8 mouse cellular contexts compared by ENCODE assay signal in the genomic region with DNA sequence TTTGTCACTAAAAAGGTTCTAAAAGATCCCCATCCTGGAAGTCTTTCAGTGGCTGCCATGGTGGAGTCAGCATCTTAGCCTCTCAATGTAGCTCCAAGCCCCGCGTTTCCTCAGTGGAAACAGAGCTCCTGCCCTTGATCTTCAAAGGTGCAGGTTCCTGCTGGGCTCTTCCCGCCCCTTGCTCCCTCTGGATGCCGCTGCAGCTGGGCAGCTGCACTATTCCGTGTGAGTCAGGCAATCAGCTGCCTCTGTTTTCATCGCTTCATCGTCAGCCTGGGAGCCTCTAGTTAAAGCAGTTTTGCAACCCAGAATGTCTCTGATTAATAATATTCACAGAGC. TPM values are rescaled to one million over a fixed set of nuclear protein-coding genes. Genes with fewer than 3 reads are reported as not detected.
DNase-seq lines count a peak whose midpoint lies in the region; ATAC-seq lines count a peak whose summit lies in the region.

No protein-coding gene starts in this region.

- peaks cover 15 to 19% of the 10 kb centered on the region in 2 experiments for H3K4me1 ChIP-seq in heart, embryonic 14.5 days (ENCODE audit: control insufficient read depth in 2 of 2, insufficient read depth in 2 of 2, low read length in 2 of 2)

- ATAC-seq in heart, embryonic 14.5 days (ENCODE audit: insufficient number of reproducible peaks, insufficient read depth, low FRiP score, low read depth): no peak

- peak; percentile 17 to 35 for DNase-seq in kidney, postnatal 36 days
- no peak for DNase-seq in kidney, postnatal 14 days
- DNase-seq in ZHBTc4 (ENCODE audit: low read depth, low spot score): peak; percentile 38
- DNase-seq in embryo, embryonic 10.5 days (ENCODE audit: low spot score): no peak
- DNase-seq in spleen, postnatal 14 days (ENCODE audit: low spot score in 2 of 2): no peak
- DNase-seq in embryo, embryonic 11 days: no peak

- H3K4me2 ChIP-seq in heart, embryonic 14.5 days (ENCODE audit: low read length): peak overlapping the region; percentile 55

- peak overlapping the region; percentile 34; the same call in 1 of the 2 replicates for H3K9ac ChIP-seq in heart, embryonic 14.5 days (ENCODE audit: low read length)

- no peaks in the 10 kb centered on the region for H3K79me2 ChIP-seq in macrophage (ENCODE audit: inconsistent target)

- WGBS in heart, embryonic 14.5 days: 14% methylated on average over 7 of the region's 7 CpGs
- 25% methylated on average over 7 of the region's 7 CpGs for WGBS in macrophage (ENCODE audit: missing documents)

- H3K4me3 ChIP-seq in heart, embryonic 14.5 days (ENCODE audit: control insufficient read depth in 1 of 2, insufficient read depth in 1 of 2, low read depth in 1 of 2, low read length in 2 of 2): 0 out of 4 replicates have a peak overlapping the region, but pooled peaks of 1 of the 2 experiments have one; percentile 3
- H3K4me3 ChIP-seq in macrophage (ENCODE audit: inconsistent target): peak overlapping the region; percentile 7; the same call in 1 of the 2 replicates

- 0 out of 2 replicates have a peak, but pooled peaks cover 3% of the 10 kb centered on the region for H3K9me3 ChIP-seq in heart, embryonic 14.5 days (ENCODE audit: control insufficient read depth, low read length)

- no peaks in the 10 kb centered on the region for H3K36me3 ChIP-seq in heart, embryonic 14.5 days (ENCODE audit: control insufficient read depth, insufficient read depth, low read length)
- H3K36me3 ChIP-seq in macrophage (ENCODE audit: inconsistent target): no peaks in the 10 kb centered on the region

- no peak overlapping the region for H3K27ac ChIP-seq in heart, embryonic 14.5 days (replicated peaks in 1 of 2; ENCODE audit: control insufficient read depth in 1 of 2, insufficient read depth in 1 of 2, low read depth in 2 of 2, low read length in 2 of 2)
- peak overlapping the region; percentile 65 for H3K27ac ChIP-seq in macrophage

- no peaks in the 10 kb centered on the region for H3K27me3 ChIP-seq in heart, embryonic 14.5 days (ENCODE audit: control insufficient read depth, insufficient read depth, low read length)

RNA-seq across cellular contexts. Expression of a gene that starts 34.9 kb away (rescaled TPM):
- 2.1 and 2.6 TPM in 2 replicates for polyA plus RNA-seq in heart, embryonic 14.5 days (2014; fragmentation: Nextera tagmentation; extraction: Ambion mirVana)
- 1 to 10 TPM in 18 of 26 experiments, under 1 TPM in 1, not detected in 7; 0.96 to 5.9 (median 1.8) TPM for total RNA-seq in macrophage (2018; cell fraction: chromatin; rRNA removed)
- total RNA-seq in macrophage (2018; cell fraction: cytosol; rRNA removed): 10 to 100 TPM in 10 of 26 experiments, 1 to 10 TPM in 16; 5.2 to 15.6 (median 8.7) TPM
- 1 to 10 TPM; 1.0 to 7.2 (median 3.2) TPM for total RNA-seq in macrophage (2018; cell fraction: nucleus; rRNA removed)
- 7.0 to 12.5 TPM (median 7.0 TPM) in 3 replicates for polyA plus RNA-seq in macrophage (2018)

RNA-seq across cellular contexts. Expression of a gene that starts 51.1 kb away (rescaled TPM):
- polyA plus RNA-seq in heart, embryonic 14.5 days (2014; fragmentation: Nextera tagmentation; extraction: Ambion mirVana): 2.9 and 3.2 TPM in 2 replicates
- 100 to 1,000 TPM in 20 of 26 experiments, 10 to 100 TPM in 6; 61.5 to 833 (median 201) TPM for total RNA-seq in macrophage (2018; cell fraction: chromatin; rRNA removed)
- 100 to 1,000 TPM in 3 of 26 experiments, 10 to 100 TPM in 23; 16.5 to 151 (median 40.9) TPM for total RNA-seq in macrophage (2018; cell fraction: cytosol; rRNA removed)
- 100 to 1,000 TPM in 19 of 26 experiments, 10 to 100 TPM in 7; 37.9 to 414 (median 149) TPM for total RNA-seq in macrophage (2018; cell fraction: nucleus; rRNA removed)
- 17.4 to 30.3 TPM (median 22.9 TPM) in 3 replicates for polyA plus RNA-seq in macrophage (2018)

Comparison
In these comparisons a context has a peak if more than half of its experiments do, and no peak if none do; other contexts are left out.
1. DNase-seq: peak in kidney, postnatal 36 days (2 of 2) and ZHBTc4 (single experiment); none in kidney, postnatal 14 days (single experiment), embryo, embryonic 10.5 days (single experiment), spleen, postnatal 14 days (0 of 2) and embryo, embryonic 11 days (single experiment).